Mouse (Mus musculus): Measurements from ENCODE around the gene Zfp600.
"Not testable (repeated sequence)": the region's sequence is repeated elsewhere in the genome, so short reads cannot be mapped to it uniquely, and the experiment has no call there.

The Zfp600 gene

GRCm38 (mm10) chr4:146156524-146156923 is at the start of gene Zfp600:
Gene Zfp600, plus strand, starts transcription at chr4:146156824.
- DNase-seq: not testable (repeated sequence)

- DNase-seq: peak; percentile 94
Observed at GRCm38 (mm10) chr4:146162893-146163292, 6.3 kb downstream of the Zfp600 start.

GRCm38 (mm10) chr4:146167202-146167832 is 10.7 kb downstream of the Zfp600 start:
- DNase-seq: peak; percentile 37

GRCm38 (mm10) chr4:146167879-146168532 is 11.4 kb downstream of the Zfp600 start:
- DNase-seq: peak; percentile 96

GRCm38 (mm10) chr4:146168730-146169215 is 12.1 kb downstream of the Zfp600 start:
- not testable (repeated sequence) for DNase-seq

GRCm38 (mm10) chr4:146173378-146174226 is 17.0 kb downstream of the Zfp600 start:
- peak; percentile 96 for DNase-seq

GRCm38 (mm10) chr4:146204357-146204756 is 47.7 kb downstream of the Zfp600 start:
- DNase-seq: peak; percentile 75

- peak; percentile 54 for DNase-seq
Observed at GRCm38 (mm10) chr4:146239252-146240244, 82.9 kb downstream of the Zfp600 start.

GRCm38 (mm10) chr4:146242119-146242518 is 85.5 kb downstream of the Zfp600 start:
- peak; percentile 88 for DNase-seq

Measured in heart, adult 11 months (tissue).